Mouse (Mus musculus) G1E (cell line): ENCODE data around the gene 1700037H04Rik. TPM values are rescaled to one million over a fixed set of nuclear protein-coding genes. Genes with fewer than 3 reads are reported as not detected.

Experiments used
- ATAC-seq: 2 replicates; pipeline ENCODE4 v1.8.0; 2016; ENCODE audit warnings: mild to moderate bottlenecking; ENCODE audit not compliant: insufficient number of reproducible peaks, poor library complexity, low FRiP score, severe bottlenecking; ENCODE audit errors: extremely low read depth
- DNase-seq: peaks from one replicate; pipeline ENCODE4 v3.0.0; 2012; ENCODE audit warnings: low spot score
- H3K27me3 ChIP-seq: 2 replicates; pipeline ENCODE4 v1.6.1; 2012; ENCODE audit warnings: mild to moderate bottlenecking, low read length, inconsistent platforms; ENCODE audit not compliant: insufficient read depth
- H3K36me3 ChIP-seq: replicated peaks from 2 replicates; pipeline ENCODE3; 2012; ENCODE audit warnings: mild to moderate bottlenecking, inconsistent platforms
- H3K4me1 ChIP-seq: 2 replicates; pipeline ENCODE4 v1.6.1; 2012; ENCODE audit warnings: low read depth, low read length, inconsistent platforms, mixed read lengths; ENCODE audit not compliant: insufficient read depth
- H3K4me3 ChIP-seq: 2 replicates; pipeline ENCODE4 v1.5.1; 2012; ENCODE audit warnings: low read depth, mild to moderate bottlenecking, inconsistent platforms, low read length, moderate library complexity, mixed read lengths
- H3K9me3 ChIP-seq: replicated peaks from 2 replicates; pipeline ENCODE4 v1.6.1; 2012; ENCODE audit warnings: inconsistent platforms
- CTCF ChIP-seq: IDR thresholded peaks from 2 replicates; pipeline ENCODE4 v1.5.1; 2012; ENCODE audit warnings: low read depth, low read length, inconsistent platforms, mixed read lengths
- GATA1 ChIP-seq: IDR thresholded peaks from 2 replicates; pipeline ENCODE4 v1.6.1; 2012; ENCODE audit warnings: borderline replicate concordance, low read length, inconsistent platforms, mixed read lengths
- GATA2 ChIP-seq: IDR thresholded peaks from 2 replicates; pipeline ENCODE4 v1.6.1; 2012; ENCODE audit warnings: low read depth, low read length, inconsistent platforms, borderline replicate concordance
- POLR2AphosphoS5 ChIP-seq: IDR thresholded peaks from 2 replicates; pipeline ENCODE4 v1.6.1; 2012; ENCODE audit warnings: low read depth, low read length, inconsistent platforms; ENCODE audit not compliant: insufficient replicate concordance
- TAL1 ChIP-seq: conservative IDR thresholded peaks from 2 replicates; pipeline ENCODE4 v1.6.1; 2012; ENCODE audit warnings: low read depth, low read length, inconsistent platforms, mixed read lengths
- polyA plus RNA-seq: library from polyadenylated mRNA; stranded (reverse); fragments of >175 nt; gene quantifications from 2 replicates; pipeline ENCODE4 v1.2.3, GENCODE M21; 2012
- total RNA-seq, 2 experiments: library from RNA; stranded (forward) in 1 of 2; stranded (reverse) in 1 of 2; fragments of 200-1000 nt in 1 of 2; fragments of >200 nt in 1 of 2; fragmentation: Nextera tagmentation in 1 of 2; gene quantifications; 2 replicates each; pipeline ENCODE4 v1.2.3; 2014 to 2017

The 1700037H04Rik gene
- total and polyA plus RNA-seq, 3 experiments, result 30.2 to 155 (median 98.7) TPM

DNA sequence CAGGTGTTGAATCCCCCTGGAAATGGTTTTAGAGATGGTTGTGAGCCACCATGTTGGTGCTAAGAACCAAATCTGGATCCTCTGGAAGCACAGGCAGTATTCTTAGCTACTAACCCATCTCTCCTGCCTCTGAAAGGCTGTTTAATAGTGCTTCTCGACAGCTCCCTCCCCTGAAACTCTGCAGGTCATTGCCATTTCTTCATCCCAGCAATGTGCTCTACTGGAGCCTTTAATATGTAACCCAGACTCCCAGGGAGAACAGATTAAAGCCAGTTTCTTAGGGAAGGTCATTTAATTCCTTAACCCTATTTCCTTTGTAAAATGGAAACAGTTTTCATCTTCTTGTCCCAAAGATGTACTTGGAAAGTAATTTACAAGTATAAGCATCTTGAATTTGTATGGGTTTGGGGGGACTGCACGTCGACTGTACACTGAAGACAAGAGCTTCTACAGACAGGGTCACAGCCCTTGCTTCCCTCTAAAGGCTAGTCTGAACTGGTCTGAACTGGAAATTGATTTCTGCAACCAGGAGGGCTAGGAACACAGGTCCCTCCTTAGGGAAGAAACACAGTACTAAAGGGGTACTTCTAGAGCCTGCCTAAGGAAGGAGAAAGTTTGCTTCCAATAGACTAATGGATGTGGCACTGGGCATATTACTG lies 15.5 kb upstream of the 1700037H04Rik start:
- TF ChIP-seq GATA1 (no peak), POLR2AphosphoS5 (no peak), CTCF (no peak), GATA2 (no peak), TAL1 (no peak)
- DNase-seq (no peak), ATAC-seq (no peak)
- H3K9me3 ChIP-seq, result no peaks in the 10 kb centered on the region
- H3K27me3 ChIP-seq, result peaks cover 45% of the 10 kb centered on the region
- peaks cover 37% of the 10 kb centered on the region for H3K36me3 ChIP-seq
- H3K4me3 ChIP-seq, result no peak overlapping the region
- H3K4me1 ChIP-seq, result peaks cover 52% of the 10 kb centered on the region

GRCm38 (mm10) chr2:131174700-131175099 lies 14.8 kb upstream of the 1700037H04Rik start:
- ATAC-seq (peak; percentile 79), DNase-seq (peak; percentile 69)
- peaks cover 43% of the 10 kb centered on the region for H3K27me3 ChIP-seq
- no peak for TF ChIP-seq GATA1
- TF ChIP-seq TAL1, result no peak
- no peak for TF ChIP-seq CTCF
- no peak for TF ChIP-seq GATA2
- TF ChIP-seq POLR2AphosphoS5, result no peak
- H3K9me3 ChIP-seq, result no peaks in the 10 kb centered on the region
- peak overlapping the region; percentile 68; the same call in 1 of the 2 replicates for H3K4me3 ChIP-seq
- peaks cover 48% of the 10 kb centered on the region for H3K4me1 ChIP-seq
- peaks cover 37% of the 10 kb centered on the region for H3K36me3 ChIP-seq

DNA sequence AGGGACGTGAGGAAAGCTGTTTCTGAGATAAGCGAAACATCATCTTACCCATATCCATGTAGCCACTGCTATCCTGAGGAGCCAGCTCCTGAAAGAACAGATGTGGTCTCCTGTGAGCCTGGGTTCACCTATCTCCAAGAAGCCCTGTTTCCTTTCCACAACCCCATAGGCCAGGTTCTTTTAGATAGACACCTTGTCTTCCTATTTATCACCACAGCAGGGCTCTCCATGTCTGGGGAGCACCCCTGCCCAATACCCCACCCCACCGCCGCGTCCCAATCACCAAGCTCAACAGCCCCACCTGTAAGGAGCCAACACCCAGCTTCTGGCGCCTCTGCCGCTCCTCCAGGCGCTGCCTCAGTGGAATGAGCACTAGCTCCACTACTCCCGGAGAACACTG lies 12.4 kb upstream of the 1700037H04Rik start:
- DNase-seq (no peak), ATAC-seq (no peak)
- Histone ChIP-seq H3K36me3 (peaks cover 18% of the 10 kb centered on the region), H3K27me3 (peaks cover 26% of the 10 kb centered on the region), H3K4me1 (peaks cover 24% of the 10 kb centered on the region), H3K4me3 (no peak overlapping the region), H3K9me3 (0 out of 2 replicates have a peak, but pooled peaks cover under 1% of the 10 kb centered on the region)
- TF ChIP-seq GATA2, result no peak

GRCm38 (mm10) chr2:131171401-131172104 lies 11.7 kb upstream of the 1700037H04Rik start:
- ATAC-seq (no peak), DNase-seq (no peak)
- TF ChIP-seq POLR2AphosphoS5 (no peak), CTCF (no peak), GATA1 (no peak), TAL1 (no peak), GATA2 (no peak)
- Histone ChIP-seq H3K27me3 (peaks cover 26% of the 10 kb centered on the region), H3K9me3 (0 out of 2 replicates have a peak, but pooled peaks cover 4% of the 10 kb centered on the region), H3K4me1 (peaks cover 17% of the 10 kb centered on the region), H3K36me3 (peaks cover 10% of the 10 kb centered on the region), H3K4me3 (no peak overlapping the region)

DNA sequence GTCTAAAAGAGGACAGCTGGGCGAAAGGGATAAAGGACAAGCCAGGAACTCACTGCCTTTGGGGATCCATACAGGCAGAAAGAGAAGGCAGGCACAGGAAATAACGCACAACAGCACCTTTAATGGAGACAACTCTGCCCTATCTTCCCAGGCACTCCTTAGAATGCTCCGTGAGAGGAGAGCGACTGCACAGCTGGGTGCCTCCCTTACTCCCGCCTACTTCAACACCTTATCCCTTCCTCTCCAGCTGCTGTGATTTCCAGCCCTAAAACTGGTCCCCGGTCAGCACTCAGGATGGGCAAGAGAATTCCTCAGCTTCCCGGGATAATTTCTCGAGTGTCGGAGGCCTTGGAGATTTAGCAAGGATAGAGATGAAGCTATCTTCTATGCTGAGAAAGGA lies 11.1 kb upstream of the 1700037H04Rik start:
- DNase-seq, result no peak
- Histone ChIP-seq H3K27me3 (peaks cover 26% of the 10 kb centered on the region), H3K36me3 (peaks cover 5% of the 10 kb centered on the region), H3K9me3 (0 out of 2 replicates have a peak, but pooled peaks cover 4% of the 10 kb centered on the region), H3K4me1 (peaks cover 14% of the 10 kb centered on the region), H3K4me3 (no peak overlapping the region)
- ATAC-seq, result no peak
- no peak for TF ChIP-seq GATA2
- no peak for TF ChIP-seq GATA1
- no peak for TF ChIP-seq POLR2AphosphoS5
- no peak for TF ChIP-seq CTCF
- no peak for TF ChIP-seq TAL1

- peaks cover 7% of the 10 kb centered on the region; the same call in 1 of the 2 replicates for H3K4me1 ChIP-seq
- DNase-seq (no peak), ATAC-seq (no peak)
- peaks cover 3% of the 10 kb centered on the region for H3K36me3 ChIP-seq
- 0 out of 2 replicates have a peak, but pooled peaks cover 4% of the 10 kb centered on the region for H3K9me3 ChIP-seq
- peaks cover 32% of the 10 kb centered on the region for H3K27me3 ChIP-seq
- no peak for TF ChIP-seq GATA1
- no peak for TF ChIP-seq POLR2AphosphoS5
- no peak for TF ChIP-seq TAL1
- no peak for TF ChIP-seq CTCF
- TF ChIP-seq GATA2, result no peak
- H3K4me3 ChIP-seq, result no peak overlapping the region
Observed at GRCm38 (mm10) chr2:131168914-131169313, 9.0 kb upstream of the 1700037H04Rik start.
